Mouse (Mus musculus) R1 (cell line): ENCODE data around the gene Elovl1.

Source experiments
- DNase-seq: peaks from one replicate; pipeline ENCODE4 v3.0.0-alpha.2; 2018; ENCODE audit warnings: low read depth, low spot score

The Elovl1 gene

GRCm38 (mm10) chr4:118427768-118428451 is at the start of gene Elovl1:
Elovl1 (plus strand) TSS chr4:118428093.
- peak; percentile 86 for DNase-seq

- DNase-seq, result no peak
Measured at GRCm38 (mm10) chr4:118383271-118383670, 44.6 kb upstream of the Elovl1 start.

- DNase-seq, result no peak
Measured at GRCm38 (mm10) chr4:118387316-118387715, 40.6 kb upstream of the Elovl1 start.

- no peak for DNase-seq
Measured at GRCm38 (mm10) chr4:118390146-118390545, 37.7 kb upstream of the Elovl1 start.

GRCm38 (mm10) chr4:118394505-118394904 is 33.4 kb upstream of the Elovl1 start:
- no peak for DNase-seq

- DNase-seq, result no peak
Measured at GRCm38 (mm10) chr4:118395289-118395688, 32.6 kb upstream of the Elovl1 start.

GRCm38 (mm10) chr4:118396433-118396832 is 31.5 kb upstream of the Elovl1 start:
- peak; percentile 17 for DNase-seq

GRCm38 (mm10) chr4:118398400-118398799 is 29.5 kb upstream of the Elovl1 start:
- no peak for DNase-seq

- no peak for DNase-seq
Measured at GRCm38 (mm10) chr4:118401421-118401820, 26.5 kb upstream of the Elovl1 start.

GRCm38 (mm10) chr4:118401918-118402317 is 26.0 kb upstream of the Elovl1 start:
- no peak for DNase-seq

- no peak for DNase-seq
Measured at GRCm38 (mm10) chr4:118402701-118403100, 25.2 kb upstream of the Elovl1 start.

GRCm38 (mm10) chr4:118409142-118409900 is 18.6 kb upstream of the Elovl1 start, which contains the start of the genes Szt2 and Med8:
Szt2 (minus strand) TSS chr4:118409273.
Med8 (plus strand) TSS chr4:118409337.
- peak; percentile 96 for DNase-seq

GRCm38 (mm10) chr4:118410871-118411270 is 17.0 kb upstream of the Elovl1 start:
- no peak for DNase-seq

- DNase-seq, result no peak
Measured at GRCm38 (mm10) chr4:118413553-118413952, 14.3 kb upstream of the Elovl1 start.

- no peak for DNase-seq
Measured at GRCm38 (mm10) chr4:118415779-118416178, 12.1 kb upstream of the Elovl1 start.

- DNase-seq, result no peak
Measured at GRCm38 (mm10) chr4:118416329-118416728, 11.6 kb upstream of the Elovl1 start.

- DNase-seq, result no peak
Measured at GRCm38 (mm10) chr4:118417112-118417797, 10.6 kb upstream of the Elovl1 start.

GRCm38 (mm10) chr4:118421384-118421783 is 6.5 kb upstream of the Elovl1 start:
- no peak for DNase-seq

GRCm38 (mm10) chr4:118424541-118425160 is 3.2 kb upstream of the Elovl1 start:
- DNase-seq, result no peak

GRCm38 (mm10) chr4:118425374-118425773 is 2.5 kb upstream of the Elovl1 start:
- no peak for DNase-seq

- DNase-seq, result no peak
Measured at GRCm38 (mm10) chr4:118427415-118427767, 502 bp upstream of the Elovl1 start.
